Mouse (Mus musculus): ENCODE results near the gene Ccdc6.
"Not testable (repeated sequence)": the region's sequence is repeated elsewhere in the genome, so short reads cannot be mapped to it uniquely, and the experiment has no call there.

Ccdc6 gene

DNA sequence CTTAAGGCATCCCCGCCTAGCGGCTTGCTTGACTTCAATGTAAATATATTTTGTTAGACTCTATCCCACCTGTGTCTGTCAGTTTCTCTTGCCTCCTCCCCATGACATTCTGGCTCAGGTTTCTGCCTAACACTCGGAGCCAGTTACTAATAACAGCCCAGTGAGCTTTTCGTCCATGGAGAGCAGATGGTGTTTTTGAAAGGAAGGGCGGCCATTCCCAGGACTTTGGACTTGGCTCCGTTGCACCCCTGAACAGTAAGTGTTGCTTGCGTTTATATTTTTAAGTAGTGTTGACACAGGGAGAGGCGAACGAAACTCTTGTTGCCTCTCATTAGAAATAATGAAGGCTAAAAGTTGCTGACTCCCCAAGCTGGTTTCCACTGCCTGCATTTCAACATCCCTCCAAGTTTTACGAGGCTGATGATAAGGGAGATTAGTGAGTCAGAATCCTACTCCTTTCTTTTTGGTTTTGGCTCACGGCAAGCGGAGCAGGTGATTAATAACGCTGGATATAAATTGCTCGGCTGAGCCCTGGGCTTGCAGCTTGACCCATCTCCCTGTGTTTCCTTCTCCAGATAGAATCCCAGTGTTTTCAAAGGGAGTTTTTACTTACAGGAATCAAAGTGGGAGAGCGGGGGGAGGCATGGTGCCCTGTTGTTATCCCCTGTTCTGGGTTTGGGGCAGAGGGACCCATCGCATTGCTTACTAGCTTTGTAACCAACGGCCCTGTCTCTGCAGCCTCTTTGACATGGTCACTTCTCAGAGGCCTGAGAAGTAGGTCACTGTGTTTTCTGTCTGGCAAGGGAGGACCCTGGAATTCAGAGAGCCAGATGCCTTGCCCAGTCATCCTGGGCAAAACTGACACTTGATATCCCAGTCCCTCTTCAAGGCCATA is 107.8 kb downstream of the Ccdc6 start, which contains the start of gene Mrln:
Gene Mrln (plus strand): TSS at position 160 of the 895 bp plus-strand sequence.
- no peak for DNase-seq (ENCODE audit: low spot score in 2 of 2)

DNA sequence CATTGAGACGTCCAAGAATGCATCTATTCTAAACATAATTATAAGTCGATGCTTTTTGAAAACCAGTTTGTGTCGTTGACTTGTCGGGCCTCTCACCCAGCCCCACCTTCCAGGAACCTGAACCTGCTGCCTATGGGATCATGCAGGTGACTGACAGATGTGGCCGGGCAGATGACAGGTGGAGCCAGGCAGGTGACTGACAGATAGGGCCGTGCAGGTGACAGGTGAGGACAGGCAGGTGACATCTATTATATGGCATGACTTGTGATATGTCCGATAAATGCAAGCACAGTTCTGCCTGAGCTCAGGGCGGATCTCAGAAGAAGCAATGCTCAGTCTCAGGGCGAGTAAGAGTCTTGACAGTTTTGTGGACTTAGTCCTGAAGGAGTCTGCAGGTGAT is 114.4 kb downstream of the Ccdc6 start:
- no peak for DNase-seq (ENCODE audit: low spot score in 2 of 2)

DNA sequence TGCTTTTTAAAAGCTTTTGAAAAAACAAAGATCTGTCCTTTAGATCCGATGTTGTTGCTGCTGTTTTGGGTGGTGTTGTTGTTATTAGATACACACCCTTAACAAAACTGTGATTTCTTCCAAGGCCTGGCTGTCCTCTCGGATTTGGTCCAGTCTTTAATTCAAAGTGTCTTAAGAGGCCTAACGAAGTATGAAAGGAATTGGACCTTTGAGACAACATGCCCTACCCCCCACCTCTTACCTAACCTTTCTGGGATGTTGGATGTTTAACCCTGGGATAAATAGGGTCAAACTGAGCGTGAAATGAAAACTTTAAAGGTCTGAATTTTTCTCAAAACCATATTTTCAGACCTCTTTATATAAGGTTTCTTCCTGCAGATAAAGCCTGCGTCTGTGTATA is 124.0 kb downstream of the Ccdc6 start:
- DNase-seq (ENCODE audit: low spot score in 2 of 2) = no peak

DNA sequence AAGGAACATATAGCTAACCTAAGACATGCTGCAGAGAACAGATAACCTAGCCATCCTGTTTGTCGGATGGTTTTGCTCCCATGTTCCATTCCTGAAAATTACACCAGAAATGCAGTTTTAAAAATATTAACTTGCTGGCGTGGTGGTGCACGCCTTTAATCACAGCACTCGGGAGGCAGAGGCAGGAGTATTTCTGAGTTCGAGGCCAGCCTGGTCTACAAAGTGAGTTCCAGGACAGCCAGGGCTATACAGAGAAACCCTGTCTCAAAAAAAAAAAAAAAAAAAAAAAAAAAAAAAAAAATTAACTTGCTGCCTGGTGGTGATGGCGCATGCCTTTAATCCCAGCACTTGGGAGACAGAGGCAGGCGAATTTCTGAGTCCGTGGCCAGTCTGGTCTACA is 125.3 kb downstream of the Ccdc6 start:
- not testable (repeated sequence) for DNase-seq (ENCODE audit: low spot score in 2 of 2)

DNA sequence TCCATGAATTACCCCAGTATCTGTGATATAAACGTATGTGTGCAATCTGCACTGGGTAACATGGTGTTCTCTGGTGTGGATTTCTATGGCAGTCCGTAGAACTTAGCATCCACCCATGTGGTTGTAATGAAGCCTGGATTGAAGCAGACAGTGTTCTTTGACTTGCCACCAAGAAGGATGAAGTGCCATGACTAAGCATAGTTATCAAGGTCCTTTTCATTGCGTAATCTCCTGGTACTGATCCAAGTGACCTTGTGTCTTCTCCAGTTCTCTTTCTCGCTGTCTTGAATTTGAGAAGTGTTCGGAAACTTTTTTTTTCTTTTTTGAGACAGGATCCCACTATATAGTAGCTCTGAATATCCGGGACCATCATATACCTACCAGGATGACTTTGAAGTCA is 127.7 kb downstream of the Ccdc6 start:
- no peak for DNase-seq (ENCODE audit: low spot score in 2 of 2)

DNA sequence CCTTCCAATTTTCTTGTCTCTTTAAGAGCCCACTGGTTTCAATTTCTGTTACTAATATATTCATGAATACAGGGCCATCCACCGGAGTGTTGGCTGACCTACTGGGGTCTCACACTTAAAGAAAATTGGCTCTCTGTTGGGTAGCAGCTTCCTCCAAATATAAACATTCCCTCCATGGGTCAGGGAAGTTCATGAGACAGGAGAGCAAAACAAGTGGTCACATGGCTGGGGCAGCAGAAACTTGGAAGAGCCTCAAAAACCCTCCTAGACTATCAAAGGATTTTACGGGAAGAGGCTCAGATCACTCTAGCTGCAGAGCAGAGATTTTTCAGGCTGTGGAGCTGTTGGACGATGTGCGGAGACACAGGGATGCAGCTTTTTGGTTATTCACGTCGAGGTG is 128.8 kb downstream of the Ccdc6 start:
- no peak for DNase-seq (ENCODE audit: low spot score in 2 of 2)

DNA sequence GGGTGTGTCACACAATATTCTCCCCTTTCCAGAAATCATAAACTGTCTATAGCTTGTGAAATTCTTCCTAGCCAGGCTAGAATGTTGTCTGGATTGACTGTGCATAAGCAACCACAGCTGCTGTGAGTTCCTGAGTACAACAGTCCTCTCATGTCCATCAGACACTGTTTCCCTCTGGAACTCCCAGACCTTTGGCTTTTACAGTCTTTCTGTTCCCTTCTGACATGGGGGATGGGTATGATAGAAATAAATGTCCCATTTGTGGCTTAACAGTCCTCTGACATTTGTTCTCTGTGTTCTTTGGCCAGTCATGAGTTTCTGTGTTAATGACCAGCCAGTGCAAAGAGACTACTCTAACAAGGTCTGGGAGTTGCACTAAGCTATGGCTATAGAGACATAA is 129.7 kb downstream of the Ccdc6 start:
- DNase-seq (ENCODE audit: low spot score in 2 of 2) = no peak

DNA sequence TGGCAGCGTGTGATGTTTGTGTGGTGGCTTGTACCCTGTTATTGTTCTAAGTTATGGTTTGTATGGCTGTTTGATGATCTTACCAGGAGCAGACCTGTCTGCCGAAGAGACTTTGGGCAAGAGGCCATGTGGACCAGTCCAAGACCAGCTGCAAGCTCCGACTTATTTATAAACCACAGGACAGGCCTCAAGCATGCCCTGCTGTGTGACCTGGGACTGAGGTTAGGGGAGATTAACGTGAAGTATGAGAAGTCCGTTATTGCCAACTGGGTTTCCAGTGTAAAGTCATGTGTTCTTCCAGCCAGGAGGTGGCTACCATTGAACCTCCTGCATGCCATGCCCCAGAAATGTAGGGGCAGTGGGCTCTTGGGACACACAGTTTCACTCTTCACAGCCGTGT is 133.4 kb downstream of the Ccdc6 start:
- no peak for DNase-seq (ENCODE audit: low spot score in 2 of 2)

DNA sequence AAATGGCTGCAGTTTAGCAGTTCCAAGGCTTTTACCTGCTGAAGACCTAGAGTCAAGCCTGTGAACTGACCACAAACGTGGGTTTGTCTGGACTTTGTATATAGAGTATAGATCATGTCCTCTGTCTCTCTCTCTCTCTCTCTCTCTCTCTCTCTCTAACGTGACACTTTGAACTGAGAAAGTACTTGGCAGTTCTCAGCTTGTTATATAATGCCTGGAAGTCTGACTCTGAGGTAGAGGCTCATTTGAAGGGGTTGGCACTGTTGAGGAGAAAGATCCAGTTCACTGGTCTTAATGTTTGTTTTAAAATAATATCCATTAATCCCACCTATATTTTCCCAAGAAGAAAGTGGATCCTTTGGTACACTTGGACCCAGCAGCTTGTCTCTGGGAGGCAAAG is 141.0 kb downstream of the Ccdc6 start:
- no peak for DNase-seq (ENCODE audit: low spot score in 2 of 2)

All from frontal cortex, postnatal 10 days (tissue).